Mouse (Mus musculus): Measurements from ENCODE around the gene Fam57a. TPM values are rescaled to one million over a fixed set of nuclear protein-coding genes. Genes with fewer than 3 reads are reported as not detected.
A peak's percentile ranks its signal among the peaks of the same experiment; 100 is the strongest.

The Fam57a gene
- total RNA-seq (2021): 10 to 100 TPM; 18.6 to 22.0 TPM

GRCm38 (mm10) chr11:76179495-76180145 lies at the start of gene Fam57a, which contains the start of gene Vps53:
Gene Fam57a, plus strand, starts transcription at chr11:76179671.
Gene Vps53, minus strand, starts transcription at chr11:76179647.
- DNase-seq (ENCODE audit: extremely low spot score in 1 of 2, low spot score in 1 of 2): peak; percentile 80 to 81

- no peak for DNase-seq (ENCODE audit: extremely low spot score in 1 of 2, low spot score in 1 of 2)
Measured at GRCm38 (mm10) chr11:76130859-76131258, 48.6 kb upstream of the Fam57a start.

GRCm38 (mm10) chr11:76135641-76136437 lies 43.6 kb upstream of the Fam57a start:
- no peak for DNase-seq (ENCODE audit: extremely low spot score in 1 of 2, low spot score in 1 of 2)

GRCm38 (mm10) chr11:76137996-76138395 lies 41.5 kb upstream of the Fam57a start:
- DNase-seq (ENCODE audit: extremely low spot score in 1 of 2, low spot score in 1 of 2): no peak

- no peak for DNase-seq (ENCODE audit: extremely low spot score in 1 of 2, low spot score in 1 of 2)
Measured at GRCm38 (mm10) chr11:76144386-76144785, 35.1 kb upstream of the Fam57a start.

- DNase-seq (ENCODE audit: extremely low spot score in 1 of 2, low spot score in 1 of 2): no peak
Measured at GRCm38 (mm10) chr11:76145169-76145568, 34.3 kb upstream of the Fam57a start.

GRCm38 (mm10) chr11:76146187-76147010 lies 33.1 kb upstream of the Fam57a start:
- DNase-seq (ENCODE audit: extremely low spot score in 1 of 2, low spot score in 1 of 2): no peak

GRCm38 (mm10) chr11:76148055-76149008 lies 31.1 kb upstream of the Fam57a start:
- no peak for DNase-seq (ENCODE audit: extremely low spot score in 1 of 2, low spot score in 1 of 2)

- DNase-seq (ENCODE audit: extremely low spot score in 1 of 2, low spot score in 1 of 2): no peak
Measured at GRCm38 (mm10) chr11:76150980-76151379, 28.5 kb upstream of the Fam57a start.

GRCm38 (mm10) chr11:76153236-76153951 lies 26.1 kb upstream of the Fam57a start:
- DNase-seq (ENCODE audit: extremely low spot score in 1 of 2, low spot score in 1 of 2): no peak

- DNase-seq (ENCODE audit: extremely low spot score in 1 of 2, low spot score in 1 of 2): no peak
Measured at GRCm38 (mm10) chr11:76154200-76154599, 25.3 kb upstream of the Fam57a start.

- DNase-seq (ENCODE audit: extremely low spot score in 1 of 2, low spot score in 1 of 2): no peak
Measured at GRCm38 (mm10) chr11:76154861-76155260, 24.6 kb upstream of the Fam57a start.

GRCm38 (mm10) chr11:76158375-76158774 lies 21.1 kb upstream of the Fam57a start:
- no peak for DNase-seq (ENCODE audit: extremely low spot score in 1 of 2, low spot score in 1 of 2)

GRCm38 (mm10) chr11:76160251-76160650 lies 19.2 kb upstream of the Fam57a start:
- DNase-seq (ENCODE audit: extremely low spot score in 1 of 2, low spot score in 1 of 2): no peak

- DNase-seq (ENCODE audit: extremely low spot score in 1 of 2, low spot score in 1 of 2): no peak
Measured at GRCm38 (mm10) chr11:76166657-76167056, 12.8 kb upstream of the Fam57a start.

GRCm38 (mm10) chr11:76167079-76167765 lies 12.2 kb upstream of the Fam57a start:
- peak; percentile 67 to 84 for DNase-seq (ENCODE audit: extremely low spot score in 1 of 2, low spot score in 1 of 2)

GRCm38 (mm10) chr11:76168976-76169375 lies 10.5 kb upstream of the Fam57a start:
- no peak for DNase-seq (ENCODE audit: extremely low spot score in 1 of 2, low spot score in 1 of 2)

- DNase-seq (ENCODE audit: extremely low spot score in 1 of 2, low spot score in 1 of 2): no peak
Measured at GRCm38 (mm10) chr11:76170207-76170606, 9.3 kb upstream of the Fam57a start.

Data from layer of hippocampus, postnatal 25 days (tissue).